Mouse (Mus musculus): ENCODE measurements around the gene Adipoq. TPM values are rescaled to one million over a fixed set of nuclear protein-coding genes. Genes with fewer than 3 reads are reported as not detected.

Adipoq gene
- total RNA-seq, 2 experiments from 2014 or later: 14.8 to 64.6 TPM

DNA sequence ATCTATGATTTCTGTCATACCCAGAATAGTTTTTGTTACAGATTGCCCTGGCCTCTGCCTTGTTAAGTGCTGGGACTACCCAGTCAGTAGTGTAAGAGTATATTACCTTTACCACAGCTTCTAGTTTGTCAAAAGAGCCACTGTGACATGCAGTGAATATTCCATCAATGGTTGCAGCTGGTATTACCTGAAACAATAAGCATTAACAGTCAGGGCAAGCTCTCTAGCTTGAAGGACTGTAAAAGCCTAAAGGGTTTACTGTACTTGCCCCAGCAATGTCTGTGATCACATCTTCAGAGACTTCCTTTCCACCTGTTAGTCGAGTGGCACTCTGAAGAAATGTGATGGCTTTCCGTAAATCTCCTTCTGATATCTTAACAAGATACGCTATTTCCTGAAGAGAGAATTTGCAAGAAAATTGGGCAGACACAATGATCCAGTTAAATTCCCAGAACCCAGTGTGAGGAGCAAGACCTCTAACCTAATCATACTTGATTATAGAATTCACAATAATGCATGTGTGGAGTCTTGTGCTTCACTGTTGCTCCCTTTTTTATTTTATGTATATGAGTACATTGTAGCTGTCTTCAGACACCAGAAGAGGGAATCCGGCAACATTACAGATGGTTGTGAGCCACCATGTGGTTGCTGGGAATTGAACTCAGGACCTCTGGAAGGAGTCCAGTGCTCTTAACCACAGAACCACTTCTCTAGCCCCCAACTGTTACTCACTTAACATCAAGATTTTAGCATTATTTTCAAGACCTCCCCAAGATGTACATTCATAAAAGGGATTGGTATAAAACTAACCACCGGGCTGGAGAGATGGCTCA lies 31.8 kb upstream of the Adipoq start:
- no peak for DNase-seq

DNA sequence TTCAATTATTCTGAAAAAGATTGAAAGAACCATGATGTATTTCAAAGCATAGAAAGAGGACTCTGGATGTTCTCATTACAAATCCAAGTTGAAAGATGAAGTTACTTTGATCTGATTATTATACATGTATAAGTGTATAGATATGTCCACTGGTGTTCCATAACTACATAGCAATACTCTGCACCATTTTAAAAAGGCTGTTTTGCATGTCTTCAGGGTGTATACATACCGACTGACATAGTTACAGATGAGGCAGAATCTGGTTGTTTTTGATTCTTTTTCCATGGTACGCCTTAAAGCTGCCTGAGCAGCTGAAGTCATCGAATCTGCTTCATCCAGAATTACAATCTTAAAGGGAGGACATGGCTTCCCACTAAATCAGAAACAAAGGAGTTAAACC lies 30.9 kb upstream of the Adipoq start:
- DNase-seq: no peak

DNA sequence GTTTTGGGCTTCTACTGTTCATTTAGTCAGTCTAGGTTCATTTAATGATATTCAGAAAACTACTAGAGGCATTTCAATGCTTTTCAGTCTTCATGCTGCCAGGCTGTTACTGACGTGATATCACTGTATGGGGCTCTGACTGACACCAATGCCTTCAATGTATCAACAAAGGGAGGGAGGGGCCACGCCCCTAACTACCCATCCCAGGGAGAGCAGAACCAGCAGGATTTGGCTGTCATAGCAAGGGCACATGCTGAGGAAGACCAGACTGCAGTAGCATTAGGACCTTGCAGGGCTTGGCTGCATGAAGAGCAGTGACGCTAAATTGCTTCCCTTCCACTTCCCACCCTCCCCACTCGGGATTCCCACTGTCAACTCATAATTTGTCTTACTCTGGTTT lies 29.2 kb upstream of the Adipoq start:
- no peak for DNase-seq

DNA sequence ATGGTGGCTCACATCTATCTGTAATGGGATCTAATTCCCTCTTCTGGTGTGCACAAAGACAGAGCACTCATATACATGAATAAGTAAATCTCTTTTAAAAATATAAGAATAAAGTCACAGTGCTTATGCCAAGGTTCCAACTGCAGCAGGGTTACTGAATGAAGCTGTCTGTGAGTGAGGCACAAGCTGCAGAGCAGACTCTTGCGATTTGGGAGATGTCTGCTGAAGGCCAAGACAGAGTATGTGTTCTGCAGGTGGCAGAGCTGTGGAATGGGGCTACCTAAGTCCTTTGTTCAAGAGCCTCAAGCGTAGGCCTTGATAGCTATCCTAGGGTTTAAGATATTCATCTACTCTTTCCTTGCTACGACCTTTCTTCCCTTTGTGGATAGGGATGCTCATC lies 23.9 kb upstream of the Adipoq start:
- no peak for DNase-seq

DNA sequence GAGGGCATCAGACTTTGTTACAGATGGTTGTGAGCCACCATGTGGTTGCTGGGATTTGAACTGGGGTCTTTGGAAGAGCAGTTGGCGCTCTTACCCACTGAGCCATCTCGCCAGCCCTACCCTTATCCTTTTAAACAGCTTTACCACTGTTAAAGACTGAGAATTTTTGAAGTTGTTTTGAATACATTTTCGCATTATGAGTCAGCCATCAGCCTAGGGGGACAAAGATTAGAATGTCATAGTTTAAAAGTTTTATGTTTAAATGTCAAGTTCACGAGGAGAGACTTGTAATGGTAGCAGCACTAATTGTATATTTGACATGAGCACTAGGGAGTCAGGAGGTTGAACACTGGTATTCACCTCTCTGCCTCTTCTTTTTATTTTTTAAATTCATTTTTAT lies 23.2 kb upstream of the Adipoq start:
- DNase-seq: no peak

DNA sequence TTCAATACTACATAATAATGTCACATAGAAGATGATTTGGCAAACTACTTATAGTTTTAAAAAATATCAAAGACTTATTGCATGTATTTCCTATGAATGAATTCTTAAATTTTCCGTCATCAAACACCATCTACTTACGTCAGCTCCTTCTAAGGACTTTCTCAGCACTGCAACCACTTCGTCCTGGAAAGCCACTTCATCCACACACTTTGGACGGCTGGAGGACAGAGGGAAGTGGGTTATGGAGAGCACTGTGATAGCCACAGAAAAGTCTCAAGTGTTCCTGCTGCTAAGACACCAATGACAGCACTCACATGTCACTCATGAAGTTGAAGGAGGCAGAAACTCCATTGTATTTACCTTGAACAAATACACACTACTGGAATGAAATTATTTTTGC lies 21.9 kb upstream of the Adipoq start:
- no peak for DNase-seq

DNA sequence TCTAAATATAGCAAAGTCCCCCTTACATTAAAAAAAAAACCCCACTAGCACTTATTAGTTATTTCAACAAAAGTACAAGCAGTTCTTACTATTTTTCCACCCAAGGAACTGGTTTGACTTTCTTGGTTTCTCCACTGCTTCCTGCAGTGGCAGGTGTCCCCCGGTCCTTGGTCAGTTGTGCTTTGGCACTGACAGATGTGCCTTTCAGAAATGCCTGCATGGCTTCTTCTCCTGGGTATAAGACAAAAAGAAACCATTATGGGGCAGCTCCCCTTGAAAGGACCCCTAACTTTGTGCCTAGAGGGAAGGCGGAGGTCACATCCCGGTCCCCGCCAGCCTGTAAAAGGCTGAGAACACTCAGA lies 19.0 kb upstream of the Adipoq start:
- no peak for DNase-seq

DNA sequence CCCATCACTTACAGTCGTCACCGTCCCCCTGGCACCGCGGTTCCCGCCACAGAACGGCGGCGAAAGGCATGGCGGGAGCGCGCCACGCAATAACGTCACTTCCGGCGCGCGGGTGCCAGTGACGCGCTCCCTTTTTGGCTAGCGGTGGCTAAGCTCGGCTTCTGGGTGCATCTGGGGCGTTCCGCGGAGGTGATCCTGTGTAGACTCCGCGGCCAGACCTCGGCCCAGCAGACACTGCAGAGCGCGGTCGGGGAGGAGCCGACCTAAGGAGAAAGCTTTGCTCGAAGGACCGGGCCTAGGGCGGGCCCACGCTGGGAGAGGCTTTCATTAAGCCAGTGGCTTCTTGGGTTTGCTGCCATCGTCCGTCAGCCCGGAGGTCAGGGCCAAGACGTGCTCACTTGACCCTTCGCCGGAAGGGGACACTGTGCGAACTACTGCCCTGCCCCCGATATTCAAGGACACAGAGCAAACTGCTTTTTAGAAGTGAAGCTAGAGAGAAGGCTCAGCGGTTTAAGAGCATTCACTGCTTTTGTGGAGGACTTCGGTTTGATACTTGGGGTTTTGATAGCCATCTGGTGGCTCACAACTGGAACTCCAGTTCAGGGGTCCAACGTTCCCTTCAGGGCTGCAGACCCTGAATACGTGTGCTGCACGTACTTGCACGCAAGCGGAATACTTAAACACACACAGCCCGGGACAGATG lies 18.5 kb upstream of the Adipoq start, which contains the start of gene Rfc4:
Gene Rfc4, minus strand, starts transcription at position 65 of the 703 bp plus-strand sequence.
- peak; percentile 94 to 95 for DNase-seq

DNA sequence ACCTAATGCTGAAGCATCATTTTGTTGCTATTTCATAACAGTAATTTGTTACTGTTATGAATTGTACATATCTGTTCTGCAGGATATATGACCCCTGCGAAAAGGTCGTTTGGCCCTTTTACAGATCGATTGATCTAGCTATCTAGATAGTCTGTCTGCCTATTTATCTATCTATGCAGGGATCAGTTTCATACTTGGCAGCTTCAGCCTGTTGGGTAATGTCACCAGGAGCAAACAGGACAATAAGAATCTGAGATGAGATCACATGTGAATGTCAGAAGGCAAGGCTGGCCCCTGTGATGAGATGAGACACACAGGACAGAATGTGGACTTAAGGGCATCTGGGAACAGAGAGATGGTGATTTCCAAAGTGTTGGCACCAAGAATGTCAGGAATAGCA lies 16.0 kb upstream of the Adipoq start:
- DNase-seq: no peak

DNA sequence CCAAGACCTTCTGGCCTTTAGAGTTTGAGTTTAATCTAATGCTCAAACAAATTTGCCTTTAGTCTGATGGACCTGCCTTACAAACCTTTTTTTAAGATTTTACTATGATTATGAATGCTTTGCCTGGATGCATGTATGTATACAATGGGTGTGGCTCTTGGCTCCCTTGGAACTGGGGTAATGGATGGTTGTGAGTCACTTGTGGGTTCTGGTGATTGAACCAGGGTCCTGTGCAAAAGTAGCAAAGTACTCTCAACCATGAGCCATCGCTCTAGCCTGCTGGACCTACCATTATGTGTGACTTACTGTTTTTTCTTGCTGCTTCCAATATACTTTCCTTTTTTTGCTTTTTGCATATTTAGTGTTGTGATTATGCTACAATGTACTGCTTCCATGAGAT lies 14.0 kb upstream of the Adipoq start:
- DNase-seq: no peak

DNA sequence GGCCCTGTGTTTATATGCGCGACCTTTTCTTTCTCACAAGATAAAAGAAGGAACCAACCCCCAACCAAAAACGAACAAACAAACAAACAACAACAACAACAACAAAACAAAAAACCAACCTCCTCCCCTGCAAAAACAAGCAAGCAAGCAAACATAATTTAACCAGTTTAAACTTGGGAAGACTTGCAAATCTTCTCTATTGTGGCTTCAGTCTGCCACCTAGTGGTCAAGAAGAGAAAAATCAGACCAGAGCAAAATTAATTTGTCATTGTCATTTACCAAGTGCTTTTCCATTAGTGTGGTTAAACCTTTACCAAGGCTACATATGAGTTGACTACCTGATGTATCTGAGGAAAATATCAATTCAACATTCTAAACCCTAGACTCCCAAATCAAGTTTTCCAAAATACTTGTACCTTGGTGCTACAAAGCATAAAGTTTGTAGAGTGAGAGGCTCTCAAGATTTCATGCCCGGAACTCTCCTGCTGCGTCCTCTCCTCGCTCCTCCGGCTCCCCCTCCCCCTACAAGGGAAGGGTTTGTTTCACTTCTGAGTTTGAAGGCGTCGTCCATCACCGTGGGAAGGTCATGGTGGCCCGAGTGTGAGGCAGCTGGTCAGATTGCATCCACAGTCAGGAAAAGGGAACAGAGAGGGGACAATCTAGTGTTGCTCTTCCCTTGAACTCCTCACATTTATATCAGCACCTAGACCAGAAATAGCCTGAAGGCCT lies 10.8 kb upstream of the Adipoq start:
- DNase-seq: peak; percentile 16 to 26

DNA sequence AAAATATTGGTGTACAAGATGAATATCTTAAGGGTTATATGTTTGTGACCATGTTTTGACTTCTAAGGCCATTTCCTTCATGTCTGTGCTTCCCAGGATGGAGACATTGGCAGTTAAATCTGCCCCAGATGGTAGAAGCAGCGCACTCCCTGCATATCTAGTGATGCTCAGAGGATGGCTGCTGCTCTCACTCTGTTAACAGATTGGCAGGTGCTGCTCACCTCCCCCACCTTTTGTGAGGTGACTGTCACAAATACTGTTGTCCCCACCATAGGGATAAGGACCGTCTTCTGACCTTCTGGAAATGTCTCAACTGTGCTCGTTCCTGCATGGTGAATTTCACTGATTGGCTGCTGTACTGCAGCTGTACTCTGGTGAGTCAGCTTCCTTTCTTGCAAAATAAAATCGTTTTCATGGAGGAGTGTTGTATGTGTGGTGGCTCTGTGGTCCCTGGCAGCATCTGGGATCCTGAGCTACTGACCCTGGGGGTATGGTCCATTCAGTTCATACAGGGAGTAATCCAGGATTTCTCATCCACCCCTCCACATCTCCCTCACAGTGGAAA lies 9.8 kb upstream of the Adipoq start:
- no peak for DNase-seq

DNA sequence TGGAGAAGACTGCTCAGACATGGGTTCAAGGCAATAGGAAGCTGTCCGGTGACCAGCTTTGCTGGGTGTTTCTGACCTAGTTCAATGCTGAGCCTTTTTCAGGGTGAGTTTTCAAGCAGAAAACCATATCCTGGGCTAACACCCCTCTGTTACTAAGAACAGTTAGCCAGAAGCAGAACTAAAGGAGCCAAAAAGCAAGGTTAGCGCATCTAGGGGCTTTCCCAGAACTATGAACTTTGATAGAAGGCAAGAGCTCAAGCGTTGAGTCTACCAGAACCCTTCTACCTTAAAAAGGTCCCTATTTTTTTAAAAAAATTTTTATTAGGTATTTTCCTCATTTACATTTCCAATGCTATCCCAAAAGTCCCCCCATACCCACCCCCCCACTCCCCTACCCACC lies 5.4 kb upstream of the Adipoq start:
- no peak for DNase-seq

DNA sequence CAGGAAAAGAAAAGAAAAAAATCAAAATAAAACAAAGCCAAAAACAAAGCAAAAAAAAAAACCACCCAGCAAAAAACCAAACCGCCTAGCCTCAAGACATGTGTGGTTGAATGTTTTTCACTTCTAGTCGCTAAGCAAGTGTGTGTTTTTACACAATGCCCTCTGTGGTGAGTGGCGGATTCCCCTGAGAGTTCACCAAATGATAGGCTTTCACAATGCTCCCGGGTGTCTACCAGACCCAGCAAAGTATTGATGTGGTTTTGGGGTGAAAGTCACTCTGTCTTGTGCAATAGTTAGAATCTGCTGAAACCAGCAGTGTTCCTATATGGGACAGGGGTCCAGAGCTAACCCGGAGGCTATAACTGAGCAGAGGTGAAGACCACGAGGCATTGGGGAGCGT lies 2.0 kb upstream of the Adipoq start:
- DNase-seq: no peak

DNA sequence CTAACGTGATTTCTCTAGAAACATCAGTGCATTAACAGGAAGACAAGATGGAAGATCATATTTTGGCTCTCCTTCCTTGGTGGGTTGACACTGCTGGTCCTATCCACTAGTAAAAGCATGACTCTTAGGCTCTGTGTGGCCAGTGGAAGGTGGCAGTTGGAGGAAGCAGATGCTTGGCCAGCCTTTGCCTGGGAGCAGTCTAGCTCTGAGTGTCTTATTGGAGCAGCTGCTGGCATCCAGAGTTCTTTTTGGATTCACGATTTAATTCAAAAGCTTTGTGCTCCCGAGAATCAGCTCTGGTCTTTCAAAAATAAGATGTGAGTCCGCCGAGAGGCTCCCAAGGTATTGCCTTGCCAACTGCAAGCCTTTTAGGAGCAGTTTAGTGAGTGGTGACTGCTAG lies 1.1 kb upstream of the Adipoq start:
- no peak for DNase-seq

DNA sequence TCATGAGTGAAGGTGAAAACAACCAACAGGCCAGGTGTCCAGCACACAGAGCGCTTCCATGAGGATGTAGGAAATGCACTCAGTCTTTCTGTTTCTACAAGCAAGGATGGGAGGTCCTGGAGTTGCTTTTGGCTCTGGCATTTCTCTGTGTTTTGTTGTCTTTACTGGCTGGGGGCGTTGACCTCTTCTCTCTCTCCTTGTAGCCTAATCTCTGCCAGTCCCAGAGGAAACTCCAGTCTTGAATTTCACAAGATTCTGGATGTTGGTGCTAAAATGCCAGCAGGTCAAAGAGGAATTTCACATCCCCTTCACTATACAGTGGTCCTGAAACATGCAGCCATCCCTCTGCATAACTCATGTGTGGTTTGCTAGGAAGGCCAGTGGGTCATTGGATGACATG lies 2.6 kb downstream of the Adipoq start:
- DNase-seq: no peak

DNA sequence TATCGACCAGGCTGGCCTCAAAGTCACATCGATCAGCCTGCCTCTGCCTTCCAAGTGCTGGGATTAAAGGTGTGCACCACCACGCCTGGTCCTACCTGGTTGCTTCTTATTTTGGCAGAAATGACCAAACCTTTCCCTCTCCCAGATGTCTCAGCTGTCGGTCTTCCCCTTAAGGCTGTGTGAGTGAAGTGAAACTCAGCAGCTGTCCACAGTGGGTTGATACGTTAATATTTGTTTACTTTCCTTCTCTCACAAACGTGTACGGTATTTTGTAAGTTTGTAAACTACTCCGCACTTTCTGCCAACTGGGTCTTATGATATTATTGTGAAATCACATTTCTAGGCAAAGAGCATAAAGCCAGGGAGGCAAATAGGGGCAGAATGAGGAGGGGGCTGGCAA lies 3.1 kb downstream of the Adipoq start:
- no peak for DNase-seq

DNA sequence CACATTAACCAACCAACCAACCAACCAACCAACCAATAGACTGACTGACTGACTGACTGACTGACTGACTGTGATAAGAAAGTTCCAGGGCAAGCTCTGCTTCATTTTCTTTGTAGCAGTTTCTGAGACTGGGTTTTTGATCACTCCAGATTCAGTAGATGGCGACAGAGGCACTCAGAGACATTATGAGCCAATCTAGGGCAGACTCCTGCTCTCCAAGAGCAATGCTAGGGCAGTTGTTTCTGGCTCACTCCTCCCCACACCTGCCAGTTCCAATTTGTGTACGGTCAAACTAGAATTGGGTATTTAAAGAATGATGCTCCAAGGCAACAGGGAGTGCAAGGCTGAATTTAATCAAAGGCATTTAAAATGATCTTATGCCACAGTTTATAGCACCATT lies 5.1 kb downstream of the Adipoq start:
- peak; percentile 62 to 65 for DNase-seq

DNA sequence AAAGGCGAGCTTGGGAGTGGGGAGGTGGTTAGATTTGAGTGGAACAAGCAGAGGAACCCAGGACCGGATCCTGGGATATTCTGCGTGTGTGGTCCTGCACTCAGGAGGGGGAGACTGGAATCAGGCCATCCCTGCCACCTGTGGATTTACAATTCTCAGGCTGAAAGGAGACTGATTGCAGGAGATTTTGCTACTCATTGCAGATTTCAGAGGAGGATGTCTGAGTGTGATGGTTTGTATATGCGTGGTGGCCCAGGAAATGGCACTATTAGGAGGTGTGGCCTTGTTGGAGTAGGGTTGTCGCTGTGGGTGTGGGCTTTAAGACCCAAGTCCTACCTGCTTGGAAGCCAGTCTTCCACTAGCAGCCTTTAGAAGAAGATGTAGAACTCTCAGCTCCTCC lies 7.9 kb downstream of the Adipoq start:
- no peak for DNase-seq

DNA sequence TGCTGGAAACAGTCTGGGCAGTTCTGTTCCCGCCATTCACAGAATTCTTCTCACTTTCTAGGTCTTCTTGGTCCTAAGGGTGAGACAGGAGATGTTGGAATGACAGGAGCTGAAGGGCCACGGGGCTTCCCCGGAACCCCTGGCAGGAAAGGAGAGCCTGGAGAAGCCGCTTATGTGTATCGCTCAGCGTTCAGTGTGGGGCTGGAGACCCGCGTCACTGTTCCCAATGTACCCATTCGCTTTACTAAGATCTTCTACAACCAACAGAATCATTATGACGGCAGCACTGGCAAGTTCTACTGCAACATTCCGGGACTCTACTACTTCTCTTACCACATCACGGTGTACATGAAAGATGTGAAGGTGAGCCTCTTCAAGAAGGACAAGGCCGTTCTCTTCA lies 10.7 kb downstream of the Adipoq start:
- no peak for DNase-seq

DNA sequence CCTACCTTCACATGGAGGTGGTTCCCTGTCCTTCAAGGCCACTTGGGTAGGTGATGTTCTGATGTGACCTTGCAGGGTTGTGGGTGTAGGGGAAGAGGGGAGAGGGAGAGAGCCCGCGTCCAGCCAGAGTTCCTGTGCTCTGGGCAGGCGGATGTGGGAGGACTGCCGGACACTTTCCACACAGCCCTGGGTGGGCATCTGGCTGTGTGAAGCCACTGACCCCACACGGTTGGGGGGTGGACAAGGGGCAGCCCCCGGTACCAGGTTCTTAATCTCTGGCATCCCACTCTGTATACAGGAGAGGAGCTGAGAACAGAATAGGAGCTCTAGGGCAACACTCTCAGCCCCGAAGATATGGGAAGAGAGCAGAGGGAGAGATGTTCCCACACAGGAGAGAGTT lies 12.0 kb downstream of the Adipoq start:
- no peak for DNase-seq

DNA sequence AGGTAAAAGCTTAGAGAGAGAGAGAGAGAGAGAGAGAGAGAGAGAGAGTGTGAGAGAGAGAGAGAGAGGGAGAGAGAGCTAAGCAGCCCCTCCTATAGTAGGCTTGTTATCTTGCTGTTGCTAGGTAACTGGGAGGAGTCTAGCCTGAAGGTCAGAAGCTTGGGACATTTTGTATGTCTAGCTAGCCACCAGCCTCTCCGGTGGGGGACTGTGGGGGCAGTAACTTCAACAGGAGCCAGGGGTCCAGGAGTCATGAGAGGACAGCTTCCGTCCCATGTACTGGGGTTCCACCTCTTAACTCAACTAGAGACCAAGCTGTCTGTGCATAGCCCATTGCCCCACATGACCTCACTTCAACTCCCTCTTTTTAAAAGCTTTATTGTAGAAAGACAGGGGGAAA lies 12.6 kb downstream of the Adipoq start:
- DNase-seq: no peak

DNA sequence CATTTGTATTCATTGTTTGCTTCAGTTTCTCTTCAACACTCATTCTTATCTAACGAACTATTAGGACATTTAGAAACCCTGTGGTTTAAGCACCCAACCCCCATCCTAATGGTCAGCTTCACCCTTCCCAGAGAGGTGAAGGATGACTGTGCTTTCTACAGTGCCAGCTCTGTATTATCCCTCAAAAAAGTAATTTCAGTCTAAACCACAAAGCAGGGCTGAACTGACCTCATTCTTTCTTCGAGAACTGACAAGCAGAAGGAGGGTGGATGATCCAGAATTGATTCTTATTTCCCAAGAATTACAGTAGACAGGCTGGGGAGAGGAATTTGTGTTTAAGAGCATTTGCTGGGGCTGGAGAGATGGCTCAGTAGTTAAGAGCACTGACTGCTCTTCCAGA lies 13.4 kb downstream of the Adipoq start:
- DNase-seq: no peak
